Mouse (Mus musculus): ENCODE data around the gene Hnf1b. TPM values are rescaled to one million over a fixed set of nuclear protein-coding genes. Genes with fewer than 3 reads are reported as not detected.

Hnf1b gene
- polyA plus RNA-seq, 1 experiment from 2014 or later: 167 TPM

- ATAC-seq: peak; percentile 58
- TF ChIP-seq CTCF (IDR thresholded peaks at IDR 0.05): no peak
- no peaks in the 10 kb centered on the region for H3K27me3 ChIP-seq
- no peak for DNase-seq (ENCODE audit: low read depth, low spot score)
- in situ Hi-C loops (cut with MboI; ENCODE audit: low pct_unique_long_range_greater_than_20kb): no loop called here
- POLR2A ChIA-PET: interaction anchor here (0.7 to 1.2 kb wide), 2 partner anchors 8 to 17 kb away, joined by 3 read pairs; no protein-coding TSS in a partner anchor
- CTCF ChIA-PET: interaction anchor here (1.0 to 1.9 kb wide), 7 partner anchors 8 to 68 kb away, joined by 3 to 6 read pairs (median 4); partner anchors contain the start of gene Hnf1b
Measured at GRCm38 (mm10) chr11:83869147-83869546, 19.3 kb downstream of the Hnf1b start.

GRCm38 (mm10) chr11:83869686-83870085 lies 19.8 kb downstream of the Hnf1b start:
- in situ Hi-C loops (cut with MboI; ENCODE audit: low pct_unique_long_range_greater_than_20kb): no loop called here
- TF ChIP-seq CTCF (IDR thresholded peaks at IDR 0.05): no peak
- no peaks in the 10 kb centered on the region for H3K27me3 ChIP-seq
- POLR2A ChIA-PET: interaction anchor here (0.7 to 1.2 kb wide), 2 partner anchors 14 to 17 kb away, joined by 3 read pairs; no protein-coding TSS in a partner anchor
- CTCF ChIA-PET: interaction anchor here (1.0 to 1.9 kb wide), 4 partner anchors 9 to 68 kb away, joined by 3 to 4 read pairs (median 4); no protein-coding TSS in a partner anchor
- ATAC-seq (no peak), DNase-seq (ENCODE audit: low read depth, low spot score) (no peak)

- ATAC-seq: no peak
- DNase-seq (ENCODE audit: low read depth, low spot score): no peak
- in situ Hi-C loops (cut with MboI; ENCODE audit: low pct_unique_long_range_greater_than_20kb): no loop called here
- CTCF ChIA-PET: interaction anchor here (1.6 to 1.9 kb wide), 2 partner anchors 55 to 64 kb away, joined by 4 read pairs; no protein-coding TSS in a partner anchor
- no peaks in the 10 kb centered on the region for H3K27me3 ChIP-seq
- no peak for TF ChIP-seq CTCF (IDR thresholded peaks at IDR 0.05)
- POLR2A ChIA-PET: interaction anchor here (1.0 to 2.1 kb wide), 3 partner anchors 13 to 21 kb away, joined by 3 to 7 read pairs (median 5); no protein-coding TSS in a partner anchor
Measured at GRCm38 (mm10) chr11:83871780-83872554, 22.1 kb downstream of the Hnf1b start.

GRCm38 (mm10) chr11:83873509-83873908 lies 23.6 kb downstream of the Hnf1b start:
- TF ChIP-seq CTCF (IDR thresholded peaks at IDR 0.05): no peak
- in situ Hi-C loops (cut with MboI; ENCODE audit: low pct_unique_long_range_greater_than_20kb): no loop called here
- H3K27me3 ChIP-seq: no peaks in the 10 kb centered on the region
- CTCF ChIA-PET: interaction anchor here (1.3 to 2.6 kb wide), 5 partner anchors 10 to 62 kb away, joined by 3 to 6 read pairs (median 4); no protein-coding TSS in a partner anchor
- ATAC-seq: peak; percentile 20
- POLR2A ChIA-PET: interaction anchor here (0.8 to 2.1 kb wide), 3 partner anchors 9 to 22 kb away, joined by 3 to 7 read pairs (median 5); no protein-coding TSS in a partner anchor
- DNase-seq (ENCODE audit: low read depth, low spot score): no peak

GRCm38 (mm10) chr11:83876630-83877029 lies 26.8 kb downstream of the Hnf1b start:
- TF ChIP-seq CTCF (IDR thresholded peaks at IDR 0.05): no peak
- POLR2A ChIA-PET: interaction anchor here (1.1 kb wide), 1 partner anchor 25 kb away, joined by 3 read pairs; no protein-coding TSS in a partner anchor
- in situ Hi-C loops (cut with MboI; ENCODE audit: low pct_unique_long_range_greater_than_20kb): no loop called here
- CTCF ChIA-PET: no interaction called here
- H3K27me3 ChIP-seq: no peaks in the 10 kb centered on the region
- ATAC-seq: no peak
- no peak for DNase-seq (ENCODE audit: low read depth, low spot score)

- ATAC-seq: peak; percentile 84
- ChIA-PET CTCF (interaction anchor here (1.0 to 1.4 kb wide), 3 partner anchors 9 to 63 kb away, joined by 3 to 6 read pairs (median 3); no protein-coding TSS in a partner anchor), POLR2A (interaction anchor here (0.9 to 2.6 kb wide), 7 partner anchors 9 to 61 kb away, joined by 3 to 21 read pairs (median 4); no protein-coding TSS in a partner anchor)
- no peaks in the 10 kb centered on the region for H3K27me3 ChIP-seq
- peak; percentile 80 for DNase-seq (ENCODE audit: low read depth, low spot score)
- in situ Hi-C loops (cut with MboI; ENCODE audit: low pct_unique_long_range_greater_than_20kb): no loop called here
- no peak for TF ChIP-seq CTCF (IDR thresholded peaks at IDR 0.05)
Measured at GRCm38 (mm10) chr11:83877765-83878164, 27.9 kb downstream of the Hnf1b start.

- ChIA-PET POLR2A (interaction anchor here (0.6 to 2.6 kb wide), 8 partner anchors 11 to 60 kb away, joined by 3 to 21 read pairs (median 4); no protein-coding TSS in a partner anchor), CTCF (interaction anchor here (0.8 to 1.4 kb wide), 4 partner anchors 8 to 64 kb away, joined by 3 to 6 read pairs (median 3); no protein-coding TSS in a partner anchor)
- in situ Hi-C loops (cut with MboI; ENCODE audit: low pct_unique_long_range_greater_than_20kb): no loop called here
- DNase-seq (ENCODE audit: low read depth, low spot score) (no peak), ATAC-seq (no peak)
- H3K27me3 ChIP-seq: no peaks in the 10 kb centered on the region
- TF ChIP-seq CTCF (IDR thresholded peaks at IDR 0.05): no peak
Measured at GRCm38 (mm10) chr11:83878417-83878952, 28.6 kb downstream of the Hnf1b start.

GRCm38 (mm10) chr11:83879130-83879529 lies 29.3 kb downstream of the Hnf1b start:
- ChIA-PET CTCF (interaction anchor here (0.8 to 1.4 kb wide), 2 partner anchors 8 to 10 kb away, joined by 3 to 6 read pairs; no protein-coding TSS in a partner anchor), POLR2A (interaction anchor here (0.6 to 2.6 kb wide), 6 partner anchors 10 to 60 kb away, joined by 3 to 21 read pairs (median 4); no protein-coding TSS in a partner anchor)
- no peak for DNase-seq (ENCODE audit: low read depth, low spot score)
- in situ Hi-C loops (cut with MboI; ENCODE audit: low pct_unique_long_range_greater_than_20kb): no loop called here
- ATAC-seq: no peak
- no peaks in the 10 kb centered on the region for H3K27me3 ChIP-seq
- no peak for TF ChIP-seq CTCF (IDR thresholded peaks at IDR 0.05)

GRCm38 (mm10) chr11:83881438-83881837 lies 31.6 kb downstream of the Hnf1b start:
- DNase-seq (ENCODE audit: low read depth, low spot score): no peak
- in situ Hi-C loops (cut with MboI; ENCODE audit: low pct_unique_long_range_greater_than_20kb): no loop called here
- no peak for ATAC-seq
- CTCF ChIA-PET: interaction anchor here (1.4 kb wide), 1 partner anchor 50 kb away, joined by 3 read pairs; no protein-coding TSS in a partner anchor
- H3K27me3 ChIP-seq: no peaks in the 10 kb centered on the region
- no peak for TF ChIP-seq CTCF (IDR thresholded peaks at IDR 0.05)
- POLR2A ChIA-PET: interaction anchor here (1.3 to 1.4 kb wide), 2 partner anchors 31 to 65 kb away, joined by 4 read pairs; no protein-coding TSS in a partner anchor

- TF ChIP-seq CTCF (IDR thresholded peaks at IDR 0.05): no peak
- ATAC-seq (no peak), DNase-seq (ENCODE audit: low read depth, low spot score) (no peak)
- ChIA-PET CTCF (interaction anchor here (1.4 kb wide), 1 partner anchor 49 kb away, joined by 3 read pairs; no protein-coding TSS in a partner anchor), POLR2A (no interaction called here)
- in situ Hi-C loops (cut with MboI; ENCODE audit: low pct_unique_long_range_greater_than_20kb): no loop called here
- H3K27me3 ChIP-seq: no peaks in the 10 kb centered on the region
Measured at GRCm38 (mm10) chr11:83882552-83882951, 32.7 kb downstream of the Hnf1b start.
